Mouse (Mus musculus) forebrain, embryonic 15.5 days (tissue): ENCODE measurements at regions not wholly inside any gene's neighbourhood (a gene's known extent, or its start where the extent isn't known, plus 50 kb on each side); places are given as distances from the start of the nearest gene placed in this dataset.

Experiments used
- ATAC-seq: fragments of 200-750 bp; cut with Nextera tagmentation; replicated peaks from 2 replicates; pipeline ENCODE4 v1.8.0; 2017; ENCODE audit warnings: mild to moderate bottlenecking, moderate TSS enrichment, moderate library complexity
- H3K27ac ChIP-seq: fragments of 300-500 bp; sonication (generic); replicated peaks from 2 replicates; pipeline ENCODE4 v1.5.1; 2015; ENCODE audit warnings: mild to moderate bottlenecking, inconsistent platforms
- H3K27me3 ChIP-seq: fragments of 300-500 bp; sonication (generic); 2 replicates; pipeline ENCODE4 v1.6.1; 2015; ENCODE audit warnings: inconsistent platforms
- H3K36me3 ChIP-seq: fragments of 300-500 bp; sonication (generic); 2 replicates; pipeline ENCODE4 v1.6.1; 2015; ENCODE audit warnings: mild to moderate bottlenecking, inconsistent platforms
- H3K4me1 ChIP-seq: fragments of 300-500 bp; sonication (generic); 2 replicates; pipeline ENCODE4 v1.6.1; 2015; ENCODE audit warnings: inconsistent platforms
- H3K4me2 ChIP-seq: fragments of 300-500 bp; sonication (generic); replicated peaks from 2 replicates; pipeline ENCODE4 v1.6.1; 2015; ENCODE audit warnings: mild to moderate bottlenecking, inconsistent platforms
- H3K4me3 ChIP-seq: fragments of 300-500 bp; sonication (generic); 2 replicates; pipeline ENCODE4 v1.5.1; 2015; ENCODE audit warnings: mild to moderate bottlenecking, inconsistent platforms
- H3K9ac ChIP-seq: fragments of 300-500 bp; sonication (generic); replicated peaks from 2 replicates; pipeline ENCODE4 v1.6.1; 2015; ENCODE audit warnings: mild to moderate bottlenecking, inconsistent platforms
- H3K9me3 ChIP-seq: fragments of 300-500 bp; sonication (generic); 2 replicates; pipeline ENCODE4 v1.6.1; 2016; ENCODE audit warnings: inconsistent platforms
- WGBS: fragments of 180-500 bp; shearing (Covaris S2); methylation state at CpG from one replicate; pipeline ENCODE4 v1.1.7; 2015; ENCODE audit warnings: mixed read lengths; 5-methylcytosine and 5-hydroxymethylcytosine counted together

DNA sequence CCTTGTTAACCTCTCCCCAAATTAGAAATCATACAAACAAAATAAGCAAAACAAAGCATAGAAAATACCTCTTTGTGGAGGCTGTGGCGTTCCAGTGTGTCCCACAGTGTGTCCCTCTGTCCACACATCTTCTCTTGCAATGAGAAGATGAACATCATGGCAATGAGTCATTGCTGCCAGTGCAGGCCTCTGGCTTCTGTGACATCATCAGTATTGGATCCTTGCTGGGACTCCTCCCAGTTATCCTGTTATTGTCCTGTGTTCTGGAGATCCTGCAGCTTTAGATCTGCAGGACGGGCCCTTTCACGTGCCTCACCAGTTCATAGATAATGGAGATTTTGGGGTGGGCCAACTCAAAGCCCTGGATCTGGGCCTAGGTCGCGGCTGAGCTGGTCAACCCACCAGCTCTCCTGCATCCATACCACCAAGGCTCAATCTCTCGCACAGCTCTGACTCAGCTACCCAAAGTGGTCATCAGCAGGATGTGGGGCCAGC is 80.9 kb downstream of the Tmem212 start:
- Histone ChIP-seq H3K36me3 (no peaks in the 10 kb centered on the region), H3K4me1 (no peaks in the 10 kb centered on the region), H3K27me3 (no peaks in the 10 kb centered on the region), H3K9me3 (no peaks in the 10 kb centered on the region), H3K4me2 (no peak overlapping the region), H3K9ac (no peak overlapping the region), H3K27ac (no peak overlapping the region), H3K4me3 (no peak overlapping the region)
- WGBS, result 84% methylated on average over 6 of the region's 6 CpGs
- no peak for ATAC-seq

GRCm38 (mm10) chr3:27804271-27804670 is 91.9 kb downstream of the Tmem212 start:
- no peak for ATAC-seq
- no peaks in the 10 kb centered on the region for H3K36me3 ChIP-seq
- H3K9me3 ChIP-seq, result no peaks in the 10 kb centered on the region
- no peaks in the 10 kb centered on the region for H3K4me1 ChIP-seq
- no peak overlapping the region for H3K4me2 ChIP-seq
- no peak overlapping the region for H3K4me3 ChIP-seq
- 66% methylated on average over 5 of the region's 5 CpGs for whole genome bisulfite sequencing
- no peak overlapping the region for H3K9ac ChIP-seq
- no peak overlapping the region for H3K27ac ChIP-seq
- H3K27me3 ChIP-seq, result no peaks in the 10 kb centered on the region

DNA sequence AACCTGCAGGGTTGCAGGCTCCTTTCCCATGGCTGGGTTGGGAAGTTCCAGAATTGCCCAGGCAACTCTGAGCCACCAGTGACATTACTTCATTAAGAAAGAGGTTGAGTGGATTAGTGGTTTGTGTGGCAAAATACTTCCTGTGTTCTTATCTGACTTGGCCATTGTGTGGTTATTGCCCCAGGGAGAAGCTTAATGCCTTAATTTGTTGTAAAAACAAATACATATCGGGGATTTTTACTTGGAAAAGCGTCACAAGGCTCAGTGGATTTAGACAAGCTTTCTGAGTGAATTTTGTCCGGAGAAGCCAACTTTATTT is 80.5 kb upstream of the Fndc3b start:
- no peaks in the 10 kb centered on the region for H3K4me1 ChIP-seq
- no peak overlapping the region for H3K4me3 ChIP-seq
- no peak overlapping the region for H3K9ac ChIP-seq
- H3K4me2 ChIP-seq, result no peak overlapping the region
- H3K27me3 ChIP-seq, result no peaks in the 10 kb centered on the region
- no peaks in the 10 kb centered on the region for H3K9me3 ChIP-seq
- no peak for ATAC-seq
- no peak overlapping the region for H3K27ac ChIP-seq
- WGBS, result 69% methylated on average over 3 of the region's 3 CpGs
- no peaks in the 10 kb centered on the region for H3K36me3 ChIP-seq

DNA sequence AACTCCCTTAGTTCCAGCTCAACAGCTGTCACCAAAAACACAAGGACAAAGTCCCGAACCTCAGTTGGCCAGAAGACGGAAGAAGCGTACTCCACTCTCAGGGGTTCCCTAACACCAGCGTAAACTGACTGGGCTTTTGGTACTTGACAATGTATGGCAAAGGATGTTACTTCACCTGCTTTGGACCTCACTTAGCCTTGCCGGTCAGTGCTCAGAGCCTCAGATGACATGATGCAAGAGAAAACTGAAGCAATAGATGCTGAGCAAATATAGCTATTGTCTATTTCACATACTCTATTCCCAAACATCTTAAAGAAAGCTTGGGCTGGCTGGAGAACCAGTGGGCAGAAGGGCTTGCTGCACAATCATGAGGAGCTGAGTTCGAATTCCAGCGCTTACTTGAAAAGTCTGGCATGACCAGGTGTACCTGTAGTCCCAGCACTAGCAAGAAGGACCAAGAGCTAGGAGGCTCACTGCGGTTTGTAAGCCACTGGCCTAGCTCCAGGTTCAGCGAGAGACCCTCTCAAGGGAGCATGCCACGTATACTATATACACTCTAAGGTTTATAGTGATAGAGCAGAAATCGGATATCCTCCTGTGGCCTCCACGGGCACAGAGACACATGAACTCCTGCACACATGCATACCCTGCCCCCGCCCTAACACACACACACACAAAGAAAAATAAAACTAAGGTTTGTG is 80.0 kb upstream of the Fndc3b start:
- 94% methylated on average over 13 of the region's 13 CpGs for WGBS
- H3K4me1 ChIP-seq, result no peaks in the 10 kb centered on the region
- H3K9me3 ChIP-seq, result no peaks in the 10 kb centered on the region
- H3K4me3 ChIP-seq, result no peak overlapping the region
- H3K27me3 ChIP-seq, result no peaks in the 10 kb centered on the region
- H3K27ac ChIP-seq, result no peak overlapping the region
- H3K4me2 ChIP-seq, result no peak overlapping the region
- no peaks in the 10 kb centered on the region for H3K36me3 ChIP-seq
- ATAC-seq, result no peak
- no peak overlapping the region for H3K9ac ChIP-seq

- Histone ChIP-seq H3K36me3 (no peaks in the 10 kb centered on the region), H3K9me3 (no peaks in the 10 kb centered on the region), H3K27ac (no peak overlapping the region), H3K4me1 (peaks cover 20% of the 10 kb centered on the region), H3K27me3 (no peaks in the 10 kb centered on the region), H3K9ac (no peak overlapping the region), H3K4me2 (no peak overlapping the region), H3K4me3 (no peak overlapping the region)
- 40% methylated on average over 2 of the region's 2 CpGs for WGBS
- no peak for ATAC-seq
These were observed 72.8 kb upstream of the Fndc3b start for GRCm38 (mm10) chr3:27783926-27784325.

DNA sequence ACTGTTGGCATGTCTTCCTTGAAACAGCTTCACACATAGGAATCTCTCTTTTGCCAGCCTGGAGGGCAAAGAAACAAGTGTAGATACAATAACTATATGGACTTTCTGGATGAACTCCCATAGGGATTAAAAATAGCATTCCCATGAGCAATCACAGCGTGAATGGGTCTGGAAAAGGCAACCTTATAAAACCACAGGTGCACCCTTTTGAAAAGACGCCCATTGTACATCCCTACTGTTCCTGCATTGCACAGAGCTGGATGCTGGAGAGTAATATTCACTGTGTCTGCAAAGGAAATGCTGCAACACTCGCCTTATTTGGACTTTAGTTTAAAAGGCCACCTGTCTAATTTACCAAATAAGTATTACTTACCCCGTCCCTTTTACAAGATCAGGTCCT is 72.4 kb upstream of the Fndc3b start:
- Histone ChIP-seq H3K27ac (no peak overlapping the region), H3K4me1 (peaks cover 20% of the 10 kb centered on the region), H3K9ac (no peak overlapping the region), H3K36me3 (no peaks in the 10 kb centered on the region), H3K9me3 (no peaks in the 10 kb centered on the region), H3K4me3 (no peak overlapping the region), H3K27me3 (no peaks in the 10 kb centered on the region), H3K4me2 (no peak overlapping the region)
- no peak for ATAC-seq
- 26% methylated on average over 4 of the region's 4 CpGs for WGBS

GRCm38 (mm10) chr3:27782056-27782765 is 71.1 kb upstream of the Fndc3b start:
- no peaks in the 10 kb centered on the region for H3K27me3 ChIP-seq
- peaks cover 20% of the 10 kb centered on the region for H3K4me1 ChIP-seq
- peak overlapping the region; percentile 23; the same call in 1 of the 2 replicates for H3K9ac ChIP-seq
- H3K27ac ChIP-seq, result no peak overlapping the region
- H3K4me3 ChIP-seq, result no peak overlapping the region
- no peaks in the 10 kb centered on the region for H3K9me3 ChIP-seq
- H3K4me2 ChIP-seq, result peak overlapping the region; percentile 27
- no peaks in the 10 kb centered on the region for H3K36me3 ChIP-seq
- 18% methylated on average over 19 of the region's 19 CpGs for WGBS
- peak; percentile 68 for ATAC-seq

GRCm38 (mm10) chr3:27779892-27780291 is 68.8 kb upstream of the Fndc3b start:
- Histone ChIP-seq H3K9ac (no peak overlapping the region), H3K27me3 (no peaks in the 10 kb centered on the region), H3K4me1 (peaks cover 20% of the 10 kb centered on the region), H3K9me3 (no peaks in the 10 kb centered on the region), H3K36me3 (no peaks in the 10 kb centered on the region), H3K4me2 (no peak overlapping the region), H3K4me3 (no peak overlapping the region), H3K27ac (no peak overlapping the region)
- 40% methylated on average over 7 of the region's 7 CpGs for WGBS
- ATAC-seq, result 0 out of 2 replicates have a peak, but pooled peaks have one; percentile 36

DNA sequence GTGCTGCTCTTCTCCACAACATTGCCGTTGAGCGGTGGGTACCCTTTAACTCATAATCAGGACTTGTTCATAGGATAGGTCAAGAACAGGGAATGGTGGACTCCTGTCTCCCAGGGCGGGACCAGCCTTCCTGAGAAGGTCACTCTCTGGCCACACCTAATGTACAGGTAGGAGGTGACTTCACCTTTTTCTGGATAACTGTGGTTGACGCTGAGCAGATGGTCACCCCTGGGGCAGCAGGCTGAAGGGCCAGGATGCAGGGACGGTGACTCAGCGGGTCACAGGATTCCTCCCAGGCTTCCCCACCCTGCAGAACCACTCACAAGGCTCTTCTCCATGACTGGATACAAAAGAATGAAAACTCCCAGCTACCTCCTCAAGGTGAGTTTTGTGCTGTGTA is 66.6 kb upstream of the Fndc3b start:
- no peak for ATAC-seq
- no peak overlapping the region for H3K4me2 ChIP-seq
- H3K4me1 ChIP-seq, result peaks cover 10% of the 10 kb centered on the region
- no peaks in the 10 kb centered on the region for H3K27me3 ChIP-seq
- H3K36me3 ChIP-seq, result no peaks in the 10 kb centered on the region
- no peak overlapping the region for H3K4me3 ChIP-seq
- 97% methylated on average over 6 of the region's 6 CpGs for WGBS
- no peak overlapping the region for H3K9ac ChIP-seq
- H3K9me3 ChIP-seq, result no peaks in the 10 kb centered on the region
- H3K27ac ChIP-seq, result no peak overlapping the region

DNA sequence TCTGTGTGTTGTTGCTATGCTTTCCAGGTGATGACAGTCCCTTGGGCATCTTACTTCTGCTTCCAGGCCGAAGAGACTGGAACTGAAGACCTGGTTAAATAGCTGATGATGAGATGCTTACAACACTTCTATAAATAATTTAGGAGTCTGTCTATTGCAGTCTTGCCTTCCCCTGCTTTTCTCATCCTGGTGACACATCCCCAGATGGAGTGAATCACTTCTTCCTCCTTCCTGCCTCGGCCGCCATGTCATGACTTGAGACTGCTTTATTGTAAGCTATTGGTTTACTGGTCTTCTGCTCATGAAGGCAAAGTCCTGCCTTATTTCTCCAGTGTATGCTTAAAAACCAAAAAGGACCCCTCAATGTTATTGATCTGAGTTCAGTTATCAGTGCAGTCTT is 62.1 kb upstream of the Fndc3b start:
- H3K27ac ChIP-seq, result no peak overlapping the region
- H3K9me3 ChIP-seq, result no peaks in the 10 kb centered on the region
- H3K36me3 ChIP-seq, result no peaks in the 10 kb centered on the region
- no peaks in the 10 kb centered on the region for H3K4me1 ChIP-seq
- H3K9ac ChIP-seq, result no peak overlapping the region
- no peaks in the 10 kb centered on the region for H3K27me3 ChIP-seq
- WGBS, result 89% methylated on average over 3 of the region's 3 CpGs
- no peak overlapping the region for H3K4me2 ChIP-seq
- H3K4me3 ChIP-seq, result no peak overlapping the region
- ATAC-seq, result no peak

DNA sequence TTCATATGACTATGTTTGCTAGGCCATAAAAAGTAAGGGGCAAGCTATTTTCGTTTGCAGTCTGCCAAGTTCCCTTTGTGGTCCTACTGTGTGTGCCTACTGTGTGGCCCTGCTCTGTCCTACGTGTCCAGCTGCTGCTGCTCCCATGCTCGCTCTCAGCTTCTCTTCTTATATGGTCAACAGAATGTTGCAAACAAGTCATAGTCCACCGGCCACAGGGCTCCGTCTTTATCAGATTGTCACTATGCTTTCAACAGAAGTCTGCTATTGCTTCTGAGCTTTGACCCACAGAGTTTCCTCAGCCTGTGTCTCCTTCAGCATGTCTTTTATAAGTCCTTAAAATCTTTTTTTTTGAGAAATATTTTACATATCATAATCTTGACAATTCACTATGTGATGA is 58.3 kb upstream of the Fndc3b start:
- no peaks in the 10 kb centered on the region for H3K36me3 ChIP-seq
- H3K4me1 ChIP-seq, result peaks cover 15% of the 10 kb centered on the region
- H3K9ac ChIP-seq, result no peak overlapping the region
- no peak overlapping the region for H3K4me3 ChIP-seq
- no peaks in the 10 kb centered on the region for H3K9me3 ChIP-seq
- ATAC-seq, result no peak
- H3K27me3 ChIP-seq, result no peaks in the 10 kb centered on the region
- no peak overlapping the region for H3K27ac ChIP-seq
- 97% methylated on average over 5 of the region's 5 CpGs for WGBS
- no peak overlapping the region for H3K4me2 ChIP-seq

GRCm38 (mm10) chr3:27767188-27767587 is 56.1 kb upstream of the Fndc3b start:
- H3K36me3 ChIP-seq, result no peaks in the 10 kb centered on the region
- WGBS, result 65% methylated on average over 8 of the region's 8 CpGs
- no peaks in the 10 kb centered on the region for H3K27me3 ChIP-seq
- H3K4me3 ChIP-seq, result no peak overlapping the region
- no peak overlapping the region for H3K9ac ChIP-seq
- H3K27ac ChIP-seq, result no peak overlapping the region
- ATAC-seq, result no peak
- H3K9me3 ChIP-seq, result no peaks in the 10 kb centered on the region
- H3K4me1 ChIP-seq, result peaks cover 15% of the 10 kb centered on the region
- H3K4me2 ChIP-seq, result no peak overlapping the region

DNA sequence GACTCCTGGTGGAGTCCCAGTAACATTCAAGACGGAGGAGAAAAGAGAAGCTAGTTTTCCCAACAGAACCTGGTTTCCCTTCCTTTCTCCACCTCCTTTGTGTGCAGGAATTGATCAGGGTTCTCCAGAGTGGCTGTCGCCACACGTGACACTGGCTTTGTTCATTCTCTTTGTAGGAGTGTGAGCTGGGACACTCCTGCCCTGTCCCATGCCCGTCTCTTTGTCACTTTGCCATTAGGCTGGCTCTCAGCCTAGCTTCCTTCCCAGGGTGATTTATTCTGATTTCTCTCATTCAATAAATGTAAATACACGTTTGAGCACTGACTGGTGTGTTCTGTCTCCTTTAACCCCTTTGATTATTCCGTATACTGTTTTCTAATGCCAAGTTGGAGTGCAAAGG is 55.3 kb upstream of the Fndc3b start:
- H3K27ac ChIP-seq, result no peak overlapping the region
- H3K9me3 ChIP-seq, result no peaks in the 10 kb centered on the region
- no peaks in the 10 kb centered on the region for H3K36me3 ChIP-seq
- no peak overlapping the region for H3K4me3 ChIP-seq
- H3K4me2 ChIP-seq, result no peak overlapping the region
- WGBS, result 13% methylated on average over 6 of the region's 6 CpGs
- no peak overlapping the region for H3K9ac ChIP-seq
- H3K4me1 ChIP-seq, result peaks cover 15% of the 10 kb centered on the region
- peak; percentile 64 for ATAC-seq
- H3K27me3 ChIP-seq, result no peaks in the 10 kb centered on the region
